Mouse (Mus musculus) kidney, embryonic 14.5 days (tissue): ENCODE results near the gene Med16. TPM values are rescaled to one million over a fixed set of nuclear protein-coding genes. Genes with fewer than 3 reads are reported as not detected.
A peak's percentile ranks its signal among the peaks of the same experiment; 100 is the strongest.

ENCODE experiments used
- ATAC-seq: fragments of 200-750 bp; cut with Nextera tagmentation; 2 replicates; pipeline ENCODE4 v1.8.0; 2017; ENCODE audit warnings: moderate number of reproducible peaks, mild to moderate bottlenecking, moderate TSS enrichment, moderate library complexity; ENCODE audit not compliant: low FRiP score, low TSS enrichment
- H3K27ac ChIP-seq: fragments of 300-500 bp; sonication (generic); 2 replicates; pipeline ENCODE4 v1.5.1; 2014; ENCODE audit warnings: low read depth, mild to moderate bottlenecking, low read length, moderate library complexity, mixed read lengths
- H3K27me3 ChIP-seq: fragments of 300-500 bp; sonication (generic); 2 replicates; pipeline ENCODE4 v1.6.1; 2014; ENCODE audit warnings: mild to moderate bottlenecking, low read length; ENCODE audit not compliant: control insufficient read depth, insufficient read depth
- H3K36me3 ChIP-seq: fragments of 300-500 bp; sonication (generic); 2 replicates; pipeline ENCODE4 v1.6.1; 2014; ENCODE audit warnings: low read length, mixed read lengths; ENCODE audit not compliant: control insufficient read depth, insufficient read depth
- H3K4me1 ChIP-seq: fragments of 300-500 bp; sonication (generic); 2 replicates; pipeline ENCODE4 v1.6.1; 2014; ENCODE audit warnings: low read length, mixed read lengths; ENCODE audit not compliant: control insufficient read depth, insufficient read depth
- H3K4me2 ChIP-seq: fragments of 300-500 bp; sonication (generic); replicated peaks from 2 replicates; pipeline ENCODE4 v1.6.1; 2014; ENCODE audit warnings: low read depth, mild to moderate bottlenecking, low read length
- H3K4me3 ChIP-seq: fragments of 300-500 bp; sonication (generic); 2 replicates; pipeline ENCODE4 v1.5.1; 2014; ENCODE audit warnings: mild to moderate bottlenecking, low read length
- H3K9ac ChIP-seq: fragments of 300-500 bp; sonication (generic); 2 replicates; pipeline ENCODE4 v1.6.1; 2014; ENCODE audit warnings: low read depth, mild to moderate bottlenecking, low read length, moderate library complexity
- H3K9me3 ChIP-seq: fragments of 300-500 bp; sonication (generic); 2 replicates; pipeline ENCODE4 v1.6.1; 2016; ENCODE audit warnings: low read length; ENCODE audit not compliant: control insufficient read depth
- WGBS: fragments of 180-500 bp; shearing (Covaris S2); extraction: QIAGEN DNeasy Blood & Tissue Kit; methylation state at CpG from one replicate; pipeline ENCODE4 v1.1.7; 2014; 5-methylcytosine and 5-hydroxymethylcytosine counted together
- polyA plus RNA-seq: library from polyadenylated mRNA; unstranded; fragments of >200 nt; fragmentation: Nextera tagmentation; extraction: Ambion mirVana; gene quantifications from 2 replicates; pipeline ENCODE4 v1.2.1, GENCODE M21; 2014

Med16 gene
- polyA plus RNA-seq, 1 experiment from 2014 or later = 61.2 TPM

DNA sequence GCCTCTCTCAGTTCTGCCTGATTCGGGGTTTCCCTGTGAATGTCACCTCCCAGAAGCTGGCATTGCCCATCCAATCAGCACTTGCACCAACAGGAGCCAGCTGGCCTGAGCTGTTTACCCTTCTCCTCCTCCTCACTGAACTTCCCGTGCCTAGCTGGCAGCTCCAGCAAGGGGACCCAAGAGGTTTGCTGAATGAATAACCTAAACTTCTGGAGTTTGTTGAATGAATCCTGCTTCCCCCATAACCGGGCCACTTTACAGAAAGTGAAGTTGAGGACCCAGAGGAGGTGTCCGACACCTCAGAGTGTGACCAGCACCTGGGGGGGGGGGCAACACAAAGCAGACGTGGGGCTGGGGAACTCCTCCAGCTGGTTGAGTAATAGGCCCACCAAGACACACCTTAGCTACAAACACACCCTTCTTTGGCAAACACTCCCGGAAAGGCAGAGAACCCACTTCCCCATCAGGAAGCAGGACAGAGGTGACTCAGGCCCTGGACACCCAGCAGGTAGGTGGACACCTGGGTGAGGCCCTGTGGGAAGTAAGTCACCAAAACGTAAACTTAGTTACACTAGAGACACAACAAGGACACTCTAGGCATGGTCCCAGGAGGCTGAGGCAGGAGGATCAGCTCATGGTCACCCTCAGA, 6.3 kb upstream of the Med16 start:
- H3K27ac ChIP-seq = no peak overlapping the region
- WGBS = 70% methylated on average over 7 of the region's 7 CpGs
- H3K27me3 ChIP-seq = peaks cover 26% of the 10 kb centered on the region
- H3K36me3 ChIP-seq = peaks cover 24% of the 10 kb centered on the region
- no peak overlapping the region; the same call in 1 of the 2 replicates for H3K4me2 ChIP-seq
- peaks cover 10% of the 10 kb centered on the region; the same call in 1 of the 2 replicates for H3K4me1 ChIP-seq
- ATAC-seq = no peak
- no peak overlapping the region for H3K4me3 ChIP-seq
- no peaks in the 10 kb centered on the region for H3K9me3 ChIP-seq
- no peak overlapping the region for H3K9ac ChIP-seq

DNA sequence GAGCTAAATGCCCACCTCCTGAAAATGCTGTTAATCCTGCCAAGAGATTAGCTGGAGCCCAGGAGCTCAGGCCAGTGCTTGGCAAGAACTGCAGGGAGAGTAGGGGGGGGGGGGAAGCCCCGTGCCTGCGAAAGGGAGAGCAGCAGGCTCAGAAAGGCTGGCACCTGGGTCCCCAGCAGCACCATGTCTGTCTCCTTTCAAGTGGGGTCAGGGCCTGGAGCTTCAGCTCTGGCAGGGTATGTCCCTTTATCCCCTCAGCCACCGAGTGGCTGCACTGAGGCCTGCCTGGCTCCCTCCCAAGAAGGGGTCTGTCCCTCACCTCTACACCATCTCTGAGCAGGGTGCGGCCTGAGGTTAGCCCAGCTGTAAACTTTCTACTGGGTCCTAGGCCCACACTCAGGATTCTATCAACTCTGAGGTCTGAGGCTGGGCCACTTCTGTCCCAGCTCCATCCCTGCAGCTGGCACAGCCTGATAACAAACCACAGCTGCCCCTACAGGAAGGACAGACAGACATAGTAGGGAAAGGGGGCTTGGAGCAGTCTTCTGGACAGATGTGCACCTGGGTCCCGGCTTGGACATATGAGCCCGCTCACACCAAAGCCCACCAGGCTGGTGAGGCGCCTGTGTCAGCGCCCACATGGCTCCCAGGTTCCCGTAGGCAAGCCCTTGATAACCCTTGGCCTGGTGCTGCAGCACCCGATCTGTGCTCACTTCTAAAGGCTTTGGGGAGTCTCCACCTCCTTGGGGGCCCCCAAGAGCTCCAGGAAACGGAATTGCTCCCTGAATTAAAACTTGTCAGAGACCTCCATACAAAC, 5.6 kb upstream of the Med16 start:
- Histone ChIP-seq H3K36me3 (peaks cover 24% of the 10 kb centered on the region), H3K4me1 (peaks cover 5% of the 10 kb centered on the region; the same call in 1 of the 2 replicates), H3K9ac (no peak overlapping the region), H3K9me3 (no peaks in the 10 kb centered on the region), H3K4me2 (no peak overlapping the region; the same call in 1 of the 2 replicates), H3K27me3 (peaks cover 19% of the 10 kb centered on the region), H3K4me3 (no peak overlapping the region), H3K27ac (no peak overlapping the region)
- 77% methylated on average over 11 of the region's 11 CpGs for WGBS
- no peak for ATAC-seq

DNA sequence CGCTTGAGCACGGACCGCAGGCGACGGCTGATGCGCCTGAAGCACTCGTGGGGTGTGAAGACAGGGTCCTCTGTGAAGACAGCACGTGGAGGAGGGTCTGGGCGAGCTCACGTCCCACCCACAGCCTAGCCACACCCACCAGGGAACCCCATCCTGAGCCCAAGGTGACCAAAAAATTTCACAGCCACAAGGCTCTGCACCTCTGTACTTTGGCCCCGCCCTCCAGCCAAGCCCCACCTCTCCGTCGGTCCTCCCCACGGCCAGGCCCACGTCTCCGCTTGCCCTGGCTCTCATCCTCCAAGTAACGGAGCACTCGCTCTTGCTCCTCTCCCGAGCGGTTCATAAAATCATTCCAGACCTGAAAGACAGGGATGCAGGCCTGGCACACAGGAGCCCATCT, 3.7 kb upstream of the Med16 start:
- no peak overlapping the region for H3K4me3 ChIP-seq
- H3K4me2 ChIP-seq = no peak overlapping the region
- no peak for ATAC-seq
- 69% methylated on average over 20 of the region's 20 CpGs for WGBS
- peaks cover 5% of the 10 kb centered on the region; the same call in 1 of the 2 replicates for H3K4me1 ChIP-seq
- peaks cover 24% of the 10 kb centered on the region for H3K36me3 ChIP-seq
- no peak overlapping the region for H3K9ac ChIP-seq
- H3K27ac ChIP-seq = no peak overlapping the region
- no peaks in the 10 kb centered on the region for H3K9me3 ChIP-seq
- no peaks in the 10 kb centered on the region; the same call in 1 of the 2 replicates for H3K27me3 ChIP-seq

DNA sequence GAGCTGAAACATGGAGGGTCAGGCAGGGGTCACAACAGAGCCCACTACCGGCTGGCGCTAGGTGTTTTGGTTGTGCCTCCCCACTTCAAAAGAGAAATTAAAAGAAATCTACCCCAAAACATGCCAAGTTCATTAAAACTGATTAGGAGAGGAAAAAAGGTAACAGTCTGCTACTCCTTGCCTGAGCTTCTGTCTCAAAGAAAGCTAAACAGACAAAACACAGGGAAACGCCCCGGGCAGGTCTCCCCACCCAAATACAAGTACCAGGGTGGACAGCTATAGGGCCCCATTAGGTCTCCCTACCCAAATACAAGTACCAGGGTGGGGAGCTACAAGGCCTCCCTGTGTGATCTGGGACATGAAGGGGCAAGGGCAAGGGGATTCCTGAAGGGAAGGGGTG, 1.8 kb upstream of the Med16 start, which contains the start of gene Gm26602:
Gm26602 (plus strand) TSS at position 301 of the 400 bp plus-strand sequence.
- peak within 1 kb of the TSS; percentile 6; the same call in 1 of the 2 replicates for H3K27ac ChIP-seq

DNA sequence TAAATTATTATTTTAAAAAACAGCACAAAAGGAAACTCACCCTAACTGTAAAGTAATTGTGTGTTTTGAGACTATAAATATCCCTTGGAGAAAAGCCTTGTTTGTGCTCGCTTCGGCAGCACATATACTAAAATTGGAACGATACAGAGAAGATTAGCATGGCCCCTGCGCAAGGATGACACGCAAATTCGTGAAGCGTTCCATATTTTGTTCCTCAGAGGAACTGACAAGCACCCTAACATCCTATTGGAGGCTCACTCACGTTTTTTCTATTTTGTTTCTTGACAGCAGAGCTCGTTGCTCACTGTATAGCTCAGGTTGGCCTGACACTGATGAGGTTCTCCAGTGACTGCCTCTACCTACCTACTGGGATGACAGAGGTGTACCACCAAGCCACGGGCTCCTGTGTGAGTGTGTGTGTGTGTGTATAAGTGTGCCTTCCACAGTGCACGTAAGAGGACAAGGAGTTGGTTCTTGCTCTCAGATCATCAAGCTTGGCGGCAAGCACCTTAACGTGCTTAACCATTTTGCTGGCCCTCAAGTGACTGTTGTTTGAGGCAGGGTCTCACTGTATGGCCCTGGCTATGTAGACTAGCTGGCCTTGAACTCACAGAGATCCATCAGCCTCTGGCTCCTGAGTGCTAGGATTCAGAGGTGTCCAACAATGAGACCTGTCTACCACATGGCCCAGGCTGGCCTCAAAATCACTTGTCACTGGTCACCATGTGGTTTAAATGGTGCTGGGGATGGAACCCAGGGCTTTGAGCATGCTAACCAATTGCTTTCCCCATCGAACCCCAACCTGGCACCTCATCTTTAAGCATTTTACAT, 584 bp upstream of the Med16 start:
- H3K27me3 ChIP-seq = no peaks in the 10 kb centered on the region
- peak; percentile 46; the same call in 1 of the 2 replicates for ATAC-seq
- H3K9ac ChIP-seq = no peak overlapping the region; the same call in 1 of the 2 replicates
- H3K36me3 ChIP-seq = peaks cover 47% of the 10 kb centered on the region
- H3K4me1 ChIP-seq = 0 out of 2 replicates have a peak, but pooled peaks cover 3% of the 10 kb centered on the region
- WGBS = 23% methylated on average over 14 of the region's 14 CpGs
- peak overlapping the region; percentile 75 for H3K4me3 ChIP-seq
- H3K4me2 ChIP-seq = peak overlapping the region; percentile 31
- H3K27ac ChIP-seq = peak overlapping the region; percentile 6; the same call in 1 of the 2 replicates
- H3K9me3 ChIP-seq = no peaks in the 10 kb centered on the region

More for the DNA sequence above, 1.8 kb upstream of the Med16 start, which contains the start of gene Gm26602:
- Histone ChIP-seq H3K27me3 (no peaks in the 10 kb centered on the region), H3K4me1 (0 out of 2 replicates have a peak, but pooled peaks cover 5% of the 10 kb centered on the region), H3K4me2 (no peak within 1 kb of the TSS), H3K9ac (no peak within 1 kb of the TSS), H3K4me3 (no peak within 1 kb of the TSS), H3K9me3 (no peaks in the 10 kb centered on the region), H3K36me3 (peaks cover 36% of the 10 kb centered on the region)
- 92% methylated on average over 4 of the region's 4 CpGs for WGBS
- no peak for ATAC-seq

DNA sequence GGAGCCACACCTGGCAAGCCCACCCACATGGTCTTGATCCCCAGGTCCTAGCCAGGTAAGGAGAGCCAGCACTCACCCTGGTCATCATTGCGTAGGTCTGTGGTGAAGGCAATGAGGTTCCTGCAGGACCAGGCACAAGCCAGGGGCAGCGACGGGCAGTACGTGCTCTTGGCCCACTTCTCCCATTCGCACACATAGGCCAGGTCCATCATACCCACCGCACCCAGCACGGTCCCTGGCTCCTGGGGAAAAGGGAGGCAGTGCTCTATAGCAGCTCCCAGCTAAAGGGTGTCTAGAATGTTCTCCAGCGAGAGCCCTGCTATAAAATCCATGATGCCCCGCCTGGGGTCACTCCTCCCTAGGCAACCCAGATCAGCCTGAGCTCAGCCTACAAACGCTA, 1.3 kb downstream of the Med16 start:
- Histone ChIP-seq H3K9ac (no peak overlapping the region), H3K36me3 (peaks cover 57% of the 10 kb centered on the region), H3K4me2 (peak overlapping the region; percentile 36; the same call in 1 of the 2 replicates), H3K9me3 (no peaks in the 10 kb centered on the region), H3K4me1 (no peaks in the 10 kb centered on the region), H3K27me3 (no peaks in the 10 kb centered on the region), H3K27ac (no peak overlapping the region), H3K4me3 (no peak overlapping the region)
- 87% methylated on average over 10 of the region's 10 CpGs for WGBS
- no peak for ATAC-seq

DNA sequence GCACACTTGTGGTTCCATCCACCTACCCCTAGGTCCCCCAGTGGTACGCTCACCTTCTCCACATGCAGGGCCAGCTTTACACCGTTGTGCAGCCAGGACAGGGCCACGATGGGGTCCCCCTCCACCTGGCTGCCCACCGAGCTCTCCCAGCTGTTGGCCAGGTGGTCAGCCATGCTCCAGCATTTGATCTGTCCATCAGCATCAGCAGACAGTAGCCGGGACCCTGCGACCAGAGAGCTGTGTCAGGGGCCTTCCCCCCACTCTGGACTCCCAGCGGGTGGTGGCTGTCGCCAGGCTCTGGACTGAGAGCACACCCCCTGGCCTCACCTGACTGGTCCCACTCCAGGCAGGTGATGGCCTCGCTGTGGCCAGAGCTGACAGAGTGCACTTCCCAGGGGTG, 2.0 kb downstream of the Med16 start:
- no peak for ATAC-seq
- no peaks in the 10 kb centered on the region for H3K27me3 ChIP-seq
- H3K9ac ChIP-seq = no peak overlapping the region
- WGBS = 92% methylated on average over 9 of the region's 9 CpGs
- H3K9me3 ChIP-seq = no peaks in the 10 kb centered on the region
- no peaks in the 10 kb centered on the region for H3K4me1 ChIP-seq
- H3K36me3 ChIP-seq = peaks cover 58% of the 10 kb centered on the region
- H3K4me3 ChIP-seq = no peak overlapping the region
- no peak overlapping the region for H3K27ac ChIP-seq
- H3K4me2 ChIP-seq = no peak overlapping the region

DNA sequence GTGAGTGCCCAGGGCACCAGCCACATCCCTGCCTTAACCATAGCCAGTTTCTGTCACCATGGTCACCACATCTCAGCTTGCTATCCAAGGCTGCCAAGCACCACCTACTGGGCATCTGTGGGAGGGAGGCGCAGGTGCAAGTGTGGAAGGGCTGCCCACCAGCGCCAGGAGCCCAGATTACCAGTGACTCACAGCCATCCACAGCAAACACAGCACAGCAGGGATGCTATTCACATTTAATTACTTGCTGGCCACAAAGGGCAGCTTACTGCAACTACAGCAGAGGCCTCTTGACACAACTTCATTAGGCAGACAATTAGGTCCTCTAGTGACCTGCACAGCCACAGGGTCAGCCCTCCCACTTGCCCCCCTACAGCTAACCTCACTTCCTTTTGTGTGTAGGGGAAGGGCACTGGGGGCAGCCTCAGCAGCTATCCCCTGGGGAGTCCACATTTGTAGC, 7.7 kb downstream of the Med16 start:
- Histone ChIP-seq H3K9ac (no peak overlapping the region), H3K27ac (no peak overlapping the region), H3K36me3 (peaks cover 67% of the 10 kb centered on the region), H3K4me2 (no peak overlapping the region), H3K27me3 (no peaks in the 10 kb centered on the region), H3K4me3 (no peak overlapping the region), H3K4me1 (peaks cover 3% of the 10 kb centered on the region; the same call in 1 of the 2 replicates), H3K9me3 (no peaks in the 10 kb centered on the region)
- 47% methylated on average over 2 of the region's 2 CpGs for WGBS
- no peak for ATAC-seq
